Mouse (Mus musculus): Measurements from ENCODE around the gene Rnf38. TPM values are rescaled to one million over a fixed set of nuclear protein-coding genes. Genes with fewer than 3 reads are reported as not detected.

The Rnf38 gene
- polyA plus RNA-seq (2011; ENCODE audit: insufficient read depth, insufficient read length, low replicate concordance, missing spikeins), result 19.0 and 35.4 TPM in 2 replicates

- H3K4me1 ChIP-seq (ENCODE audit: control insufficient read depth, insufficient read depth, low read length), result no peaks in the 10 kb centered on the region; the same call in 1 of the 2 replicates
- WGBS, result 25% methylated on average over 61 of the region's 61 CpGs
Measured at GRCm38 (mm10) chr4:44233713-44234003, at the start of gene Rnf38. Gene Rnf38 (minus strand): TSS chr4:44233789.

DNA sequence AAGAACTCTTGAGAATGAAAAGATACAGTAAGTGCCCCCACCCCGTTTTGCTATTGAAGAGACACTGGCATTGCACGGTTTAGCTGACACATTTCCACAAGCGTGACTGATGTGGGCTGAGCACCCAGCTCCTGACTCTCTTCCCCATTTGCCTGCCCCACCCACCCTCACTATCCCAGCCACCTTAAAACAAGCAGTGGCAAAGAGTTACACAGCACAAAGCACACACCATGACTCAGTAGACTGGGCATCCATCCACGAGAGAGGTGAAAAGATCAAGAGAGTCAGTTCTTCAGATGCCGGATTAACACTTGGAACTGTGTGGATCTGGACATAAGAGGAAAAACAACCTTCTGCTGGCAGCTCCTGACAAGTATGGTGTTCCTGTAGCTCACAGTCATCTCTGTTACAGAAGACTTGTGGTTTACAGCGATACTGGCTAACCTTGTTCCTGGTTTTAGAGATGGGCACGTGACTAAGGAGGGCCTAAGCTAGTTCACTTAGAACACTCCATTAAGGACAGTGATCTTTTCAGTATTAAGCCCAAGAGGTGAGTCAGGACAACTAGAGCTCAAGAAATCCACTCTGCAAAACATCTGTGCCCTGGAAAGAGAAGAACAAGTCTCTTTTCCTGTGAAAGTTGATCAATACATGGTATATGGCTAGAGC is 48.1 kb upstream of the Rnf38 start:
- whole genome bisulfite sequencing, result 39% methylated on average over 7 of the region's 7 CpGs
- no peak for TF ChIP-seq POLR2A (IDR thresholded peaks at IDR 0.05; ENCODE audit: borderline replicate concordance, control insufficient read depth, low read depth, low read length)
- no peak for TF ChIP-seq CTCF (IDR thresholded peaks at IDR 0.05; ENCODE audit: control insufficient read depth, insufficient read depth, low read length)
- no peaks in the 10 kb centered on the region for H3K4me1 ChIP-seq (ENCODE audit: control insufficient read depth, insufficient read depth, low read length)
- no peak overlapping the region for H3K4me3 ChIP-seq (replicated peaks; ENCODE audit: control insufficient read depth, low read depth, low read length)
- H3K27ac ChIP-seq (ENCODE audit: control insufficient read depth, insufficient read depth, low read depth, low read length, poor library complexity), result no peak overlapping the region

More at GRCm38 (mm10) chr4:44233713-44234003, at the start of gene Rnf38:
- TF ChIP-seq POLR2A (IDR thresholded peaks at IDR 0.05; ENCODE audit: borderline replicate concordance, control insufficient read depth, low read depth, low read length) (no peak), CTCF (IDR thresholded peaks at IDR 0.05; ENCODE audit: control insufficient read depth, insufficient read depth, low read length) (no peak)
- H3K27ac ChIP-seq (ENCODE audit: control insufficient read depth, insufficient read depth, low read depth, low read length, poor library complexity), result peak within 1 kb of the TSS; percentile 97
- H3K4me3 ChIP-seq (replicated peaks; ENCODE audit: control insufficient read depth, low read depth, low read length), result peak within 1 kb of the TSS; percentile 98

- WGBS, result 34% methylated on average over 5 of the region's 5 CpGs
- H3K27ac ChIP-seq (ENCODE audit: control insufficient read depth, insufficient read depth, low read depth, low read length, poor library complexity), result no peak overlapping the region
- TF ChIP-seq POLR2A (IDR thresholded peaks at IDR 0.05; ENCODE audit: borderline replicate concordance, control insufficient read depth, low read depth, low read length) (no peak), CTCF (IDR thresholded peaks at IDR 0.05; ENCODE audit: control insufficient read depth, insufficient read depth, low read length) (no peak)
- H3K4me3 ChIP-seq (replicated peaks; ENCODE audit: control insufficient read depth, low read depth, low read length), result no peak overlapping the region
- no peaks in the 10 kb centered on the region for H3K4me1 ChIP-seq (ENCODE audit: control insufficient read depth, insufficient read depth, low read length)
Measured at GRCm38 (mm10) chr4:44271134-44271533, 37.5 kb upstream of the Rnf38 start.

DNA sequence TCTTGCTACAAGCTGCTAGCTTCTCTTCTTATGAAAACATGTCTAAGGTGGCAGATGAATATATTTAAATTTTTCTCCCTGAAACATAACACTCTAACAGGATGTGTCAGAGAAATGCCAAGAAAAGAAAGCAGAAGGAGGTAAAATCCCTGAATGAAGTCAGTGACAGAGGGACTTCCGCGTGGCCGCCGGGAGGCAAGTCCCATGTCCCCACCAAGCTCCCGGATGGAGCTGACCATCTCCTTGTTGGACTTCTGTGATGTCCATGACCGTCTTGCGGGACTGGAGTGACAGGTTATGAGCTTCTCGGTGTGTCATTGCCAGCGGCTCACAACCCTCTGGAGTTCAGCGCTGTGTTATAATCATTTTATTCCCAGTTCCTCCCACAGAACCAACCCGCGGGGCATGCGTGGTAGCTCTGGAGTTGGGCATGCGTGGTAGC is 35.8 kb upstream of the Rnf38 start:
- WGBS, result 86% methylated on average over 14 of the region's 14 CpGs
- Histone ChIP-seq H3K4me1 (ENCODE audit: control insufficient read depth, insufficient read depth, low read length) (no peaks in the 10 kb centered on the region), H3K4me3 (replicated peaks; ENCODE audit: control insufficient read depth, low read depth, low read length) (no peak overlapping the region), H3K27ac (ENCODE audit: control insufficient read depth, insufficient read depth, low read depth, low read length, poor library complexity) (no peak overlapping the region)
- TF ChIP-seq POLR2A (IDR thresholded peaks at IDR 0.05; ENCODE audit: borderline replicate concordance, control insufficient read depth, low read depth, low read length), result no peak
- no peak for TF ChIP-seq CTCF (IDR thresholded peaks at IDR 0.05; ENCODE audit: control insufficient read depth, insufficient read depth, low read length)

GRCm38 (mm10) chr4:44267437-44267836 is 33.8 kb upstream of the Rnf38 start:
- Histone ChIP-seq H3K27ac (ENCODE audit: control insufficient read depth, insufficient read depth, low read depth, low read length, poor library complexity) (no peak overlapping the region), H3K4me1 (ENCODE audit: control insufficient read depth, insufficient read depth, low read length) (no peaks in the 10 kb centered on the region), H3K4me3 (replicated peaks; ENCODE audit: control insufficient read depth, low read depth, low read length) (no peak overlapping the region)
- no peak for TF ChIP-seq CTCF (IDR thresholded peaks at IDR 0.05; ENCODE audit: control insufficient read depth, insufficient read depth, low read length)
- no peak for TF ChIP-seq POLR2A (IDR thresholded peaks at IDR 0.05; ENCODE audit: borderline replicate concordance, control insufficient read depth, low read depth, low read length)
- 80% methylated on average over 6 of the region's 6 CpGs for WGBS

- Histone ChIP-seq H3K4me3 (replicated peaks; ENCODE audit: control insufficient read depth, low read depth, low read length) (no peak overlapping the region), H3K4me1 (ENCODE audit: control insufficient read depth, insufficient read depth, low read length) (no peaks in the 10 kb centered on the region), H3K27ac (ENCODE audit: control insufficient read depth, insufficient read depth, low read depth, low read length, poor library complexity) (no peak overlapping the region)
- TF ChIP-seq POLR2A (IDR thresholded peaks at IDR 0.05; ENCODE audit: borderline replicate concordance, control insufficient read depth, low read depth, low read length), result no peak
- TF ChIP-seq CTCF (IDR thresholded peaks at IDR 0.05; ENCODE audit: control insufficient read depth, insufficient read depth, low read length), result no peak
- WGBS, result 56% methylated on average over 3 of the region's 3 CpGs
Measured at GRCm38 (mm10) chr4:44265500-44265899, 31.9 kb upstream of the Rnf38 start.

DNA sequence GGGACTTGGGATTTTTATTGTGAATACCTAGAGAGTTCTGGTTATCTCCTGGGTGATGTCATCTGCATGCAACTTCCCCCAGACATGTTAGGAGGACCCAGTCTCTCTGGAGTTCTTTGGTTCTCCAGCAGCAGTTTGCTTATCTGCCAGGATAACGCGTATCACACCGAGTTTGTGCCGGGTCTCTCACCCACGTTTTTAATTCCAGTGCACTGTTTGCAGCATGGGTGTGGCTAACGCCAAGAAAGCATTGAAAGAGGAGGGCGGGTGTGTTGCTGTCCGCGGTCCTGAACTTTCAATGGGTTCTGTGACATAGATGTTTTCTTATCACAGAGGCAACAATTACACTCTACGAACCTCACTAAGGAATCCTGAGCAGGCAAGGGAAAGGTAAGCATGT is 26.7 kb upstream of the Rnf38 start:
- no peak overlapping the region for H3K27ac ChIP-seq (ENCODE audit: control insufficient read depth, insufficient read depth, low read depth, low read length, poor library complexity)
- no peak overlapping the region for H3K4me3 ChIP-seq (replicated peaks; ENCODE audit: control insufficient read depth, low read depth, low read length)
- H3K4me1 ChIP-seq (ENCODE audit: control insufficient read depth, insufficient read depth, low read length), result no peaks in the 10 kb centered on the region
- 4% methylated on average over 10 of the region's 10 CpGs for WGBS
- TF ChIP-seq POLR2A (IDR thresholded peaks at IDR 0.05; ENCODE audit: borderline replicate concordance, control insufficient read depth, low read depth, low read length) (no peak), CTCF (IDR thresholded peaks at IDR 0.05; ENCODE audit: control insufficient read depth, insufficient read depth, low read length) (no peak)

DNA sequence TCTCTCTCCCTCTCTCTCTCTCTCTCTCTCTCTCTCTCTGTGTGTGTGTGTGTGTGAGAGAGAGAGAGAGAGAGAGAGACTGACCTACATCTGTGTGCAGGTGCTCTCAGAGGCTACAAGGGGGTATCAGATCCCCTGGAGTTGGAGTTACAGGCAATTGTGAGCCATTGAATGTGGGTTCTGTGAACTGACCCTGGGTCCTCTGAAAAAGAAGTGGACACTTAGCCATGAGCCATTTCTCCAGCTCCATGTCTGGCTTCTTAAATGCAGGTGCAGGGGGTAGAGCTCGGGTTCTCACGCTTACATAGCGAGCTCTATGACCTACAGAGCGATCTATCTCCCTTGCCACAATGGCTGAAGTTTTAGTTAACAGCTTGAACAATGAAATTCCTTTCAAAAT is 25.5 kb upstream of the Rnf38 start:
- TF ChIP-seq CTCF (IDR thresholded peaks at IDR 0.05; ENCODE audit: control insufficient read depth, insufficient read depth, low read length) (no peak), POLR2A (IDR thresholded peaks at IDR 0.05; ENCODE audit: borderline replicate concordance, control insufficient read depth, low read depth, low read length) (no peak)
- no peaks in the 10 kb centered on the region for H3K4me1 ChIP-seq (ENCODE audit: control insufficient read depth, insufficient read depth, low read length)
- 82% methylated on average over 4 of the region's 4 CpGs for WGBS

GRCm38 (mm10) chr4:44254579-44254978 is 21.0 kb upstream of the Rnf38 start:
- H3K4me3 ChIP-seq (replicated peaks; ENCODE audit: control insufficient read depth, low read depth, low read length), result no peak overlapping the region
- no peak overlapping the region for H3K27ac ChIP-seq (ENCODE audit: control insufficient read depth, insufficient read depth, low read depth, low read length, poor library complexity)
- no peak for TF ChIP-seq POLR2A (IDR thresholded peaks at IDR 0.05; ENCODE audit: borderline replicate concordance, control insufficient read depth, low read depth, low read length)
- TF ChIP-seq CTCF (IDR thresholded peaks at IDR 0.05; ENCODE audit: control insufficient read depth, insufficient read depth, low read length), result no peak
- 67% methylated on average over 5 of the region's 5 CpGs for WGBS
- H3K4me1 ChIP-seq (ENCODE audit: control insufficient read depth, insufficient read depth, low read length), result no peaks in the 10 kb centered on the region

More for the DNA sequence above, 25.5 kb upstream of the Rnf38 start:
- H3K27ac ChIP-seq (ENCODE audit: control insufficient read depth, insufficient read depth, low read depth, low read length, poor library complexity), result no peak overlapping the region
- H3K4me3 ChIP-seq (replicated peaks; ENCODE audit: control insufficient read depth, low read depth, low read length), result no peak overlapping the region

Measured in bone marrow, adult 2 months (tissue).